Mouse (Mus musculus): Measurements from ENCODE around the gene Igsf3.

DNA sequence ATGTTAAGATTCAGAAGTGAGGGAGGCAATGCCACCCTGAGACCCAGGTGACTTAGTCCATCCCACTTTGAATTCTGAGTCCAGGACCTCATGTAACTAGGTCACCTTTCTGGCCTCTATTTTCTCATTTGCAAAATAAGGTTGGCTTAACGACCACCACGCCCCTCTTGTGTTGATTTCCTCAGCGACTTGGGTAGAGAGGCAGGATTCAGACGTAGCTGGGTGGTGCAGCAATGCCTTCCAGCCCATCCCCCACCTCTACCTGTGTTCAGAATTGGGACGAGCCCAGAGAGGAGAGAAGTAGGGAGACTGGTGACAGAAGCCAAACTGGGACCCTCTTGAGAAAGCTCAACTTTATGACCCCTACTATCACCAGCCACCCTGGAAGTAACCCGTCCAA is 31.6 kb upstream of the Igsf3 start:
- TF ChIP-seq GATA1 (IDR thresholded peaks at IDR 0.05; ENCODE audit: low read length) (no peak), TAL1 (IDR thresholded peaks at IDR 0.05; ENCODE audit: low read length) (no peak)
